Mouse (Mus musculus) small intestine, adult 10 weeks (tissue): ENCODE measurements around the gene Dcaf4. TPM values are rescaled to one million over a fixed set of nuclear protein-coding genes. Genes with fewer than 3 reads are reported as not detected.

Experiments used
- polyA plus RNA-seq: library from polyadenylated mRNA; stranded (reverse); fragments of 350-450 nt; fragmentation: Illumina TruSeq; extraction: RNeasy Lipid Tissue Mini Kit (QIAGEN cat#74804); gene quantifications from one replicate; pipeline ENCODE4 v1.2.3, GENCODE M21; 2014; ENCODE audit warnings: low replicate concordance

Gene Dcaf4
- polyA plus RNA-seq = 0.63 TPM

DNA sequence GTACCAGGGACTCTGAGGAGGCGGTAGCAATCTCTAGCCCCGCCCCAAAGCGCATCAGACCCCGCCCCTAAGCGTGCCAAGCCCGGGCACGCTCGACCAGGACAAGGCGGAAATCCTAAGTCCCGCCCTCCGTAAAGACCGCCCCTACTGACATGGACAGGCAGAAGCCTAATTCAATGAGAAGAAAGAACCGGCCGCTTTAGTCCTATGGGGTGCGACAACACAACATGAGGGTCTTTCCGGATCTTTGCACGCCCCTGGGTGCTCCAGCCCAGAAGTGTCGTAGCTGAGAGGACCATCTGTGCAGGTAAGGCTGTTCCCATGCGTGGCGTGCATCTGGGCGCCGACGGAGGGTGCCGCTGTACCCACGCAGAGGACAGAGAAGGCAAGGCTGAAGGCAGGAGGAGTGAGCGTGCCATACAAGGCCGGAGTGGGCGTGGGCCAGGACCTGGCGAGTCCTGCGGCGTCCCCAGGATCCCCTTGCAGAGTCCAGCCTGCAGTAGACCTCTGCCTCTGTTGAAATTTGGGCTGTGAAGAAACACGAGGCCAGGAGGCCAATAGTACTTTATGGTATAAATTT, at the start of gene Dcaf4:
TSS of gene Dcaf4 (plus strand) at position 156 of the 580 bp plus-strand sequence.

DNA sequence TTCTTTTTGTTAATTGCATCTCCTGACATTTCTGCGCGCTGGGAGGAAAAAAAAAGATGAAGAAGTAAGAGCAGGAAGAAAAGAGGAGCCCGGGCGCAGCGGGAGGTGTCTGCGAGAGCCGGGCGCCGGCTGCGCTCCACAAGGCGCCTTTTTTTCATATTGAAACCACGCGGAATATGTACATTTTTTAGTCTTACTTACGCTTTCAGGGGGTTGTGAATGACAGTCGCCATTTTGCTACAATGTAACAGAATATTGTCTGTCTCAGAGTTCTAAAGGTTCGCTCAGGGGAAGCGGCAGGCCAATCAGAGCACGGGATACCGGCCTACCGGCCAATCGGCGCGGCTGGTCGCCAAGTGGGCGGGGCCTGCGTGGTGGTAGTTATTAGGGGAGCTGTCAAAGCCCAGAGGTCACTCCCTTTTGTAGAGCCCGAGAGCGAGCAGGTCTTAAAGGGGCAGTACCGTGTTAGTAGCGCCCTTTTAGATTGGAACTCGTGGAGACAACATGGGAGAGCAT, 32.7 kb upstream of the Dcaf4 start, which contains the start of gene Dpf3:
TSS of gene Dpf3 (minus strand) at position 241 of the 516 bp plus-strand sequence.

Other genes starting within 250 kb of the Dcaf4 start
- gene Dpf3, start 32.8 kb upstream of the Dcaf4 start, polyA plus RNA-seq = 8.2 TPM
- 7.0 TPM for gene Zfyve1, start 76.8 kb downstream of the Dcaf4 start, polyA plus RNA-seq
- gene Rbm25, start 110.8 kb downstream of the Dcaf4 start, polyA plus RNA-seq = 286 TPM
- 51.0 TPM for gene Psen1, start 167.7 kb downstream of the Dcaf4 start, polyA plus RNA-seq
- gene Papln, start 243.2 kb downstream of the Dcaf4 start, polyA plus RNA-seq = 0.52 TPM